In the genomic region with DNA sequence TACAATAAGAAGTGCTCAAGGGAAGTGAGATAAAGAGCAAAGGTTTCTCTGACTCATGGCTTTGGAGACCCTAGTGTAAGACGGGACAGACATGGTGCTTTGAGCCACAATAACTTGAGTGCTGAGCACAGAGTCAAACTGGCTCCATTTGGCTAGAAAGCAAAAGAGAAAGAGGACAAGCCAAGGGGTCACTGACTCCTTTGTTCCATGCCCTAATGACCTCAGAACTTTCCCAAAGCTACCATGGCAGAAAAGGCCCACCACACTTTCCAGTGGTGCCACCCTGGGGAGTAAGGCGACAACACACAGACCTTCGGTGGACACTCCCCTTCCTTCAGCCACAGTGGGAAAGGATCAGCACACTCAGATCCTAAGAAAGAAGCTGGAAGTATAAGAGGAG, we compare ENCODE assay signal across 21 mouse cellular contexts.
A peak's percentile ranks its signal among the peaks of the same experiment; 100 is the strongest.
DNase-seq lines count a peak whose midpoint lies in the region; ATAC-seq and TF ChIP-seq lines count a peak whose summit lies in the region.
"Had no signal": no experiment of that assay in that cellular context is flagged by ENCODE, and none has a peak within 500 bp of the region (broad histone marks: within the 10 kb centered on the region; RNA-seq: fewer than 3 reads in every experiment).

No protein-coding gene starts in this region.

- no peaks in the 10 kb centered on the region for H3K27me3 ChIP-seq in MEL (ENCODE audit: control insufficient read depth in 1 of 2, insufficient read depth in 2 of 2, low read length in 2 of 2)
- H3K27me3 ChIP-seq in embryonic facial prominence, embryonic 10.5 days (replicated peaks; ENCODE audit: low read depth, poor library complexity, severe bottlenecking): peaks cover 8% of the 10 kb centered on the region; the same call in 1 of the 2 replicates
- no peaks in the 10 kb centered on the region for H3K27me3 ChIP-seq in kidney, embryonic 15.5 days
- H3K27me3 ChIP-seq: embryonic facial prominence, embryonic 15.5 days; forebrain, embryonic 15.5 days; heart, embryonic 12.5 days; hindbrain, embryonic 15.5 days had no signal

- DNase-seq in layer of hippocampus, adult 2 months (ENCODE audit: low spot score in 2 of 2): no peak
- no peak for DNase-seq in layer of hippocampus, postnatal 14 days (ENCODE audit: low spot score in 2 of 2)
- DNase-seq in MEL (ENCODE audit: low read depth, low spot score): peak; percentile 30
- DNase-seq in embryo, embryonic 10 days (ENCODE audit: low spot score): peak; percentile 66
- no peak for DNase-seq in embryonic facial prominence, embryonic 10.5 days (ENCODE audit: low spot score)
- no peak for DNase-seq in right cerebral cortex, postnatal 36 days (ENCODE audit: low spot score in 2 of 2)
- DNase-seq: adrenal gland, postnatal 25 days; cerebellum, adult 18-20 months; cerebellum, adult 9-11 months; cerebellum, postnatal 36 days; gastrocnemius, postnatal 10 days; heart, adult 2 months had no signal

- peaks cover 0 to 10% of the 10 kb centered on the region in 2 experiments; a peak in 2 of 4 replicates for H3K36me3 ChIP-seq in MEL (ENCODE audit: control insufficient read depth in 1 of 2, insufficient read depth in 2 of 2, low read length in 2 of 2)
- no peaks in the 10 kb centered on the region for H3K36me3 ChIP-seq in embryonic facial prominence, embryonic 10.5 days (replicated peaks)
- no peaks in the 10 kb centered on the region for H3K36me3 ChIP-seq in kidney, embryonic 15.5 days
- H3K36me3 ChIP-seq: embryonic facial prominence, embryonic 15.5 days; forebrain, embryonic 15.5 days; G1E; heart, embryonic 12.5 days; hindbrain, embryonic 15.5 days had no signal

- WGBS in embryonic facial prominence, embryonic 10.5 days: 34% methylated on average over 3 of the region's 3 CpGs
- WGBS in kidney, embryonic 15.5 days: 70% methylated on average over 3 of the region's 3 CpGs

- no peak overlapping the region for H3K4me2 ChIP-seq in kidney, embryonic 15.5 days
- H3K4me2 ChIP-seq: embryonic facial prominence, embryonic 15.5 days; forebrain, embryonic 15.5 days; heart, embryonic 12.5 days; hindbrain, embryonic 15.5 days had no signal

- ATAC-seq in kidney, embryonic 15.5 days (replicated peaks; ENCODE audit: low FRiP score): no peak
- ATAC-seq: forebrain, embryonic 15.5 days; inflammation-experienced regulatory T-cells, adult 6 months; intestine, postnatal 0 days had no signal

- no peak for TF ChIP-seq RAD21 in MEL (IDR thresholded peaks at IDR 0.05; ENCODE audit: low read depth, low read length)

- H3K9ac ChIP-seq in MEL (ENCODE audit: control insufficient read depth, low read depth, low read length, poor library complexity, severe bottlenecking): no peak overlapping the region
- H3K9ac ChIP-seq in kidney, embryonic 15.5 days: no peak overlapping the region
- H3K9ac ChIP-seq: embryonic facial prominence, embryonic 15.5 days; forebrain, embryonic 15.5 days; heart, embryonic 12.5 days; hindbrain, embryonic 15.5 days had no signal

- no peaks in the 10 kb centered on the region for H3K9me3 ChIP-seq in MEL (replicated peaks; ENCODE audit: insufficient read depth, low read length)
- no peaks in the 10 kb centered on the region for H3K9me3 ChIP-seq in embryonic facial prominence, embryonic 10.5 days
- no peaks in the 10 kb centered on the region for H3K9me3 ChIP-seq in kidney, embryonic 15.5 days (replicated peaks)
- H3K9me3 ChIP-seq: embryonic facial prominence, embryonic 15.5 days; forebrain, embryonic 15.5 days; G1E; heart, embryonic 12.5 days; hindbrain, embryonic 15.5 days had no signal

- no peak for TF ChIP-seq POLR2A in MEL (IDR thresholded peaks at IDR 0.05; ENCODE audit: control insufficient read depth in 1 of 2, insufficient read depth in 1 of 2, low read depth in 1 of 2, low read length in 2 of 2, poor library complexity in 1 of 2)

- H3K4me1 ChIP-seq in MEL (ENCODE audit: control insufficient read depth in 1 of 2, insufficient read depth in 2 of 2, low read length in 2 of 2): peaks cover 2 to 18% of the 10 kb centered on the region in 2 experiments
- H3K4me1 ChIP-seq in embryonic facial prominence, embryonic 10.5 days: peaks cover 42% of the 10 kb centered on the region
- peaks cover 24% of the 10 kb centered on the region for H3K4me1 ChIP-seq in kidney, embryonic 15.5 days

- no peak overlapping the region for H3K4me3 ChIP-seq in layer of hippocampus, adult 2 months
- H3K4me3 ChIP-seq in MEL (ENCODE audit: control insufficient read depth in 1 of 2, insufficient read depth in 1 of 2, low read depth in 2 of 2, low read length in 2 of 2): no peak overlapping the region
- no peak overlapping the region for H3K4me3 ChIP-seq in embryonic facial prominence, embryonic 10.5 days
- no peak overlapping the region for H3K4me3 ChIP-seq in kidney, embryonic 15.5 days (replicated peaks)
- H3K4me3 ChIP-seq: embryonic facial prominence, embryonic 15.5 days; erythroblast, embryonic 14.5 days; forebrain, embryonic 15.5 days; heart, adult 2 months; heart, embryonic 12.5 days; hindbrain, embryonic 15.5 days had no signal

- H3K79me2 ChIP-seq in MEL (ENCODE audit: control insufficient read depth, insufficient read depth, low read length, poor library complexity): no peaks in the 10 kb centered on the region

- TF ChIP-seq EP300 in MEL (IDR thresholded peaks at IDR 0.05; ENCODE audit: low read depth in 1 of 2, low read length in 2 of 2): no peak

- no peak for TF ChIP-seq CTCF in layer of hippocampus, adult 2 months (conservative IDR thresholded peaks at IDR 0.05)
- no peak for TF ChIP-seq CTCF in MEL (IDR thresholded peaks at IDR 0.05 in 2 of 3, conservative IDR thresholded peaks at IDR 0.05 in 1 of 3; ENCODE audit: control insufficient read depth in 1 of 3, insufficient read depth in 1 of 3, low read depth in 2 of 3, low read length in 3 of 3, poor library complexity in 1 of 3, severe bottlenecking in 1 of 3)

- H3K27ac ChIP-seq in layer of hippocampus, adult 2 months: 0 out of 2 replicates have a peak overlapping the region, but pooled peaks have one; percentile 23
- no peak overlapping the region for H3K27ac ChIP-seq in MEL (ENCODE audit: control insufficient read depth, low read depth, low read length)
- H3K27ac ChIP-seq in embryonic facial prominence, embryonic 10.5 days (replicated peaks): peak overlapping the region; percentile 37
- no peak overlapping the region for H3K27ac ChIP-seq in kidney, embryonic 15.5 days
- H3K27ac ChIP-seq: embryonic facial prominence, embryonic 15.5 days; forebrain, embryonic 15.5 days; heart, adult 2 months; hindbrain, embryonic 15.5 days had no signal

TF ChIP-seq in MEL, 35 proteins besides CTCF, POLR2A, EP300 and RAD21:
- TF ChIP-seq UBTF (IDR thresholded peaks at IDR 0.05; ENCODE audit: borderline replicate concordance, insufficient read depth, low read depth, low read length) (no peak), ZKSCAN1 (IDR thresholded peaks at IDR 0.05; ENCODE audit: low read depth, low read length) (no peak), SIN3A (IDR thresholded peaks at IDR 0.05; ENCODE audit: low read length) (no peak), MYC (IDR thresholded peaks at IDR 0.05; ENCODE audit: low read depth, low read length) (no peak), MAX (IDR thresholded peaks at IDR 0.05; ENCODE audit: low read length) (no peak), NELFE (IDR thresholded peaks at IDR 0.05; ENCODE audit: low read depth, low read length) (no peak), MAZ (IDR thresholded peaks at IDR 0.05; ENCODE audit: low read depth, low read length) (no peak), MAFK (IDR thresholded peaks at IDR 0.05; ENCODE audit: borderline replicate concordance, low read depth, low read length) (no peak), TAL1 (IDR thresholded peaks at IDR 0.05; ENCODE audit: low read length) (no peak), GABPA (IDR thresholded peaks at IDR 0.05; ENCODE audit: low read depth, low read length) (no peak), TBP (IDR thresholded peaks at IDR 0.05; ENCODE audit: low read depth, low read length) (no peak)

Comparison
In these comparisons a context has a peak if more than half of its experiments do, and no peak if none do; other contexts are left out.
1. DNase-seq: peak in MEL (single experiment) and embryo, embryonic 10 days (single experiment); none in layer of hippocampus, adult 2 months (0 of 2), layer of hippocampus, postnatal 14 days (0 of 2), embryonic facial prominence, embryonic 10.5 days (single experiment) and right cerebral cortex, postnatal 36 days (0 of 2).
2. H3K27ac ChIP-seq: peak in layer of hippocampus, adult 2 months (single experiment) and embryonic facial prominence, embryonic 10.5 days (single experiment); none in MEL (single experiment) and kidney, embryonic 15.5 days (single experiment).